Mouse (Mus musculus) midbrain, embryonic 16.5 days (tissue): ENCODE results near the gene Rbks. TPM values are rescaled to one million over a fixed set of nuclear protein-coding genes. Genes with fewer than 3 reads are reported as not detected.
A peak's percentile ranks its signal among the peaks of the same experiment; 100 is the strongest.
"Not testable (repeated sequence)": the region's sequence is repeated elsewhere in the genome, so short reads cannot be mapped to it uniquely, and the experiment has no call there.

ENCODE experiments used
- ATAC-seq: fragments of 200-750 bp; cut with Nextera tagmentation; 2 replicates; pipeline ENCODE4 v1.8.0; 2017; ENCODE audit warnings: moderate TSS enrichment
- H3K27ac ChIP-seq: fragments of 300-500 bp; sonication (generic); 2 replicates; pipeline ENCODE4 v1.5.1; 2014; ENCODE audit warnings: mild to moderate bottlenecking, low read length, mixed read lengths
- H3K27me3 ChIP-seq: fragments of 300-500 bp; sonication (generic); 2 replicates; pipeline ENCODE4 v1.6.1; 2014; ENCODE audit warnings: low read depth, low read length, mixed read lengths; ENCODE audit not compliant: control insufficient read depth, insufficient read depth
- H3K36me3 ChIP-seq: fragments of 300-500 bp; sonication (generic); 2 replicates; pipeline ENCODE4 v1.6.1; 2014; ENCODE audit warnings: mild to moderate bottlenecking, low read length, moderate library complexity, mixed read lengths; ENCODE audit not compliant: control insufficient read depth, insufficient read depth
- H3K4me1 ChIP-seq: fragments of 300-500 bp; sonication (generic); 2 replicates; pipeline ENCODE4 v1.6.1; 2014; ENCODE audit warnings: mild to moderate bottlenecking, low read length, mixed read lengths; ENCODE audit not compliant: control insufficient read depth, insufficient read depth
- H3K4me2 ChIP-seq: fragments of 300-500 bp; sonication (generic); 2 replicates; pipeline ENCODE4 v1.6.1; 2014; ENCODE audit warnings: mild to moderate bottlenecking, low read length, mixed read lengths
- H3K4me3 ChIP-seq: fragments of 300-500 bp; sonication (generic); 2 replicates; pipeline ENCODE4 v1.5.1; 2014; ENCODE audit warnings: low read depth, mild to moderate bottlenecking, low read length, moderate library complexity, mixed read lengths
- H3K9ac ChIP-seq: fragments of 300-500 bp; sonication (generic); 2 replicates; pipeline ENCODE4 v1.6.1; 2014; ENCODE audit warnings: low read depth, low read length, mixed read lengths
- H3K9me3 ChIP-seq: fragments of 300-500 bp; sonication (generic); replicated peaks from 2 replicates; pipeline ENCODE4 v1.6.1; 2014; ENCODE audit warnings: mild to moderate bottlenecking, low read length, mixed read lengths; ENCODE audit not compliant: control insufficient read depth, poor library complexity, severe bottlenecking
- WGBS: fragments of 180-500 bp; shearing (Covaris S2); extraction: QIAGEN DNeasy Blood & Tissue Kit; methylation state at CpG from one replicate; pipeline ENCODE4 v1.1.7; 2014; 5-methylcytosine and 5-hydroxymethylcytosine counted together
- polyA plus RNA-seq: library from polyadenylated mRNA; unstranded; fragments of >200 nt; fragmentation: Nextera tagmentation; extraction: Ambion mirVana; gene quantifications from 2 replicates; pipeline ENCODE4 v1.2.1, GENCODE M21; 2015

Rbks gene
- polyA plus RNA-seq, 1 experiment from 2014 or later: 1.9 TPM

DNA sequence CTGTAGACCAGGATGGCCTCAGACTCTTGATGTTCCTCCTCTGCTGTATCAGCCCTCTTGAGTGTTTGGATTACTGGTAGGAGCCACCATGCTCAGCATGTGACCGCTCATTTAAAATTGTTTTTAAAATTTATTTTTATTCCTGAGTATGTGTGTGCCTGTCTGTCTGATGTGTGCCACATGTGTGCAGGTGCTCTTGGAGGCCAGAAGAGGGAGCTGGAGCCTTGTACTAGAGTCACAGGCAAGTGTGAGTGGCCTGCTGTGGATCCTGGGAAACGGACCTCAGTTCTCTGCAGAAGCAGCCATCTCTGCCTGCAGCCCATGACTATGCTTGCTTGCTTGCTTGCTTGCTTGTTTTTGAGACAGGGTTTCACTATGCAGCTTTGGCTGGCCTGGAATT, 98.3 kb downstream of the Rbks start:
- Histone ChIP-seq H3K4me3 (no peak overlapping the region), H3K27ac (no peak overlapping the region), H3K36me3 (no peaks in the 10 kb centered on the region), H3K9me3 (no peaks in the 10 kb centered on the region), H3K27me3 (peaks cover 3% of the 10 kb centered on the region), H3K4me1 (peaks cover 15% of the 10 kb centered on the region), H3K9ac (no peak overlapping the region), H3K4me2 (no peak overlapping the region)
- ATAC-seq: no peak
- WGBS: 81% methylated on average over 2 of the region's 2 CpGs

DNA sequence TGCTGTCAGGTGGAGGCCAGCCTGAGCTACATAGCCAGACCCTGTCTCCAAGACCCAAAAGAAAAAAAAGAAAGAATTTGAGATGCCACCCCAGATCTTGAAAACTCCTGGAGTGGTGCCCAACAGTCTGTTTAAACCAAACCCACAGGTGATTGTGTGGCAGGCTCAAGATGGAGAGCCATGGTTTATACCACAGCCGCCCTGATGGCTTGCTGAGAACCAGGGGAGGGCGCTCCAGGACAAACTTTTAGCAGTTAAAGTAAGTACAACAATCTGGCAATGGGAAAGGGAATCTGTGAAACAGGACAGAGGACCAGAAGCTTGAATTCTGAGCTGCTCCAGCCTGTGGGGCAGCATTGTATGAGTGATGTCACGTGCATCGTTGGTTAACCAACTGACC, 98.8 kb downstream of the Rbks start:
- WGBS: 65% methylated on average over 4 of the region's 4 CpGs
- Histone ChIP-seq H3K27me3 (peaks cover 3% of the 10 kb centered on the region), H3K4me2 (no peak overlapping the region), H3K4me1 (peaks cover 15% of the 10 kb centered on the region), H3K4me3 (no peak overlapping the region), H3K36me3 (no peaks in the 10 kb centered on the region), H3K9me3 (no peaks in the 10 kb centered on the region), H3K9ac (no peak overlapping the region), H3K27ac (no peak overlapping the region)
- ATAC-seq: no peak

DNA sequence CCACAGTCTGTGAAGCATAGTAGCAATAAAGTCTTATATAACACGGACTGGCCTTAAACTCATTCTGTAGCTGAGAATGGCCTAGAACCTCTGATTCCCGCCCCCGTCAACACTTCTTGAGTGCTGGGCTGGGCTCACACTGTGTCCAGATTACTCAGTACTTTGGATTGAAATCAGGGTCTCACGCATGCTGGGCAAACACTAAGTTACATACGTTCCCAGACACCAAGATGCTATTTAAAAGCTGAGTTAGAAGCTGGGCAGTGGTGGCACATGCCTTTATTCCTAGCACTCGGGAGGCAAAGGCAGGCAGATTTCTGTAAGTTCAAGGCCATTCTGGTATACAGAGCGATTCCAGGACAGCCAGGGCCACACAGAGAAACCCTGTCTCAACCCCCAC, 99.3 kb downstream of the Rbks start:
- no peaks in the 10 kb centered on the region for H3K36me3 ChIP-seq
- H3K4me3 ChIP-seq: no peak overlapping the region
- no peak overlapping the region for H3K9ac ChIP-seq
- 79% methylated on average over 7 of the region's 7 CpGs for WGBS
- H3K27me3 ChIP-seq: peaks cover 3% of the 10 kb centered on the region
- H3K9me3 ChIP-seq: no peaks in the 10 kb centered on the region
- no peak overlapping the region for H3K4me2 ChIP-seq
- no peak for ATAC-seq
- peaks cover 15% of the 10 kb centered on the region for H3K4me1 ChIP-seq
- no peak overlapping the region for H3K27ac ChIP-seq

DNA sequence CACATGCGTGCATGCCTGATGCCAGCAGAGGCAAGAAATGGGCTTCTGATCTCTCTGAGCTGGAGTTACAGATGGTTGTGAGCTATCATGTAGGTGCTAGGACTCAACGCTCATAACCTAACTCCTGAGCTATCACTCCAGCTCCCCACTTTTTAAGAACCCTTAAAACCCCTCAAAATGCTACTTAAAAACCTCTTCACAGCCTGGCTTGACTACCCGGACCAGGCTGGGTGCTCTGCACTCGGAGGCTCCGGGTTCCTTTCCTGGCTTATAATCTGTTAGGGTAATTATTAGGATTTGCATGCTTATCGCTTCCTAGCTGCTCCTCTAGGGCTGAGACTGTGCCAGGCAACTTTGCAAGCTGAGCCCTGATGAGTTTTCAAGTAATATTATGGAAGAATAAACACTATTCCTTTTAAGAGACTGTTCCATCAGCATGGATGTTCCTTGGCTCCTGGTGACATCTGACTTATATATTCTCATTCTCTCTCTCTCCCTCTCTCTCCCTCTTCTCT, 99.9 kb downstream of the Rbks start:
- 61% methylated on average over 6 of the region's 6 CpGs for WGBS
- H3K4me1 ChIP-seq: peaks cover 15% of the 10 kb centered on the region
- no peak overlapping the region for H3K4me2 ChIP-seq
- peaks cover 3% of the 10 kb centered on the region for H3K27me3 ChIP-seq
- H3K4me3 ChIP-seq: no peak overlapping the region
- no peaks in the 10 kb centered on the region for H3K36me3 ChIP-seq
- no peak for ATAC-seq
- no peaks in the 10 kb centered on the region for H3K9me3 ChIP-seq
- H3K9ac ChIP-seq: no peak overlapping the region
- no peak overlapping the region for H3K27ac ChIP-seq

DNA sequence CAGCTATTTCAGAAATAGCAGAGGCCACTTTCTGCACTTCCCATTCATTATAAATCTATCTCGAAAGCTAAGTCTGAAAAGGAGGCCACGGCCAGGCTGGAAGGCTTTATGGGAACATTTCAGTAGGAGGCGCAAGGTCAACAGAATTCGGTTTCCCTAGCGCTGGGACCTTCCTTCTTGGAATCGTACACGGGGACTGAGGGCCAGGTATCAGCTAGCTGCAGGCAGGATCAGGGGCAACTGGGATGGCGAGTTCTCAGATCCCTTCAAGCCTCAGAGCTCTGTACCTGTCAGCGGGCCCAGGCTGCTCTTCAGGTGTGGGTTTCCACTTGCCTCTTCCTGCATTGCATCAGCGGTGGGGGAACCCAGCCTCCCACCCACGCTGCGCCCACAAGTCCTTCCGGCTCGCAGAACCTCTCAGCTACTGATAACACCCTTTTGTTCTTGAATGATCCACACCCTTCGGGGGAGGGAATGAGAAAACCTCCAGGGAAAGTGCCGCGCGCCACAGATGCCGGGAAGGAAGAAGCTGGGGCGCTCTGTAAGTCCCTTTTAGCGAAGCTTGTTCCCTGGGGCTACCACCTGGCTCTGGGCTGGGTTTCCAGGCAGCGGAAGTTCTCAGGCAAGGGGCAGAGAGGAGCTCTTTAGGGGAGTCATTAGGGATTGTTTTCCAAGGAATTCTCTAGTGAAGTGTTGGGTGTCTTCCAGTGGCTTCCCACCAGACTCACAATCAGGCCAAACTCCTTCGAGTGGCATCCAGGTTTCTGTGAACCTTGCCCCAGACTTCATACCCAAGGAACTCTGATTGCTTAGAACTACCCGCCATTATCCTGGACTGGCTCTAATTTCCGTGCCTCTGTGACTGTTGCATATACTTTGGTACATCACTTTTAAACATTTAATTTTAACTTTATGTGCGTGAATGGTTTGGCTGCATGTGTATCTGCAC, 100.7 kb downstream of the Rbks start, which contains the start of gene Mrpl33:
TSS of gene Mrpl33 (plus strand) at position 455 of the 949 bp plus-strand sequence.
- H3K4me3 ChIP-seq: peak within 1 kb of the TSS; percentile 40
- H3K9ac ChIP-seq: peak within 1 kb of the TSS; percentile 56
- no peaks in the 10 kb centered on the region for H3K9me3 ChIP-seq
- WGBS: 8% methylated on average over 26 of the region's 26 CpGs
- ATAC-seq: peak; percentile 66; the same call in 1 of the 2 replicates
- peaks cover 3% of the 10 kb centered on the region for H3K27me3 ChIP-seq
- no peak within 1 kb of the TSS for H3K27ac ChIP-seq
- peak within 1 kb of the TSS; percentile 73 for H3K4me2 ChIP-seq
- H3K4me1 ChIP-seq: peaks cover 15% of the 10 kb centered on the region
- no peaks in the 10 kb centered on the region for H3K36me3 ChIP-seq

DNA sequence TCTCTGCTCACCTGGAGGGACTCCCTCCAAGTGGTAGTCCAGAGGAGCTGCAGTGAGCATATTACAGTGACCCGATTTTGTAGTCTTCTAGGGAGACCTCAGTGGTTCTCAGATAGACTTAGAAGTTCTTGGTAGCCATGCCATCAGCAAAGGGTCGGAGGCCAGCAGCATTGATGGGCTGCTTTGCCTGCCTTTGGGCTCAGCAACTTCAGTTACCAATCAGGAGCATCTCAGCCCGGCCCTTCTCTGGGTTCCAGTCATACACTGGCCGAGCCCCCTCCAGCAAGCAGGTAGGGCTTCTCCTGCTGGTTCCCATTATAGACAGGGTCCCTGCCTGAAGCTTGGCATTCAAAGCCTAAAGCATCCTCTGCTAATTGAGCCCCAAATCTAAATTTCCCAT, 101.6 kb downstream of the Rbks start:
- Histone ChIP-seq H3K9me3 (no peaks in the 10 kb centered on the region), H3K4me1 (peaks cover 15% of the 10 kb centered on the region), H3K4me2 (no peak overlapping the region; the same call in 1 of the 2 replicates), H3K9ac (no peak overlapping the region), H3K27ac (no peak overlapping the region), H3K4me3 (no peak overlapping the region), H3K36me3 (no peaks in the 10 kb centered on the region), H3K27me3 (peaks cover 3% of the 10 kb centered on the region)
- WGBS: 57% methylated on average over 4 of the region's 4 CpGs
- ATAC-seq: no peak

DNA sequence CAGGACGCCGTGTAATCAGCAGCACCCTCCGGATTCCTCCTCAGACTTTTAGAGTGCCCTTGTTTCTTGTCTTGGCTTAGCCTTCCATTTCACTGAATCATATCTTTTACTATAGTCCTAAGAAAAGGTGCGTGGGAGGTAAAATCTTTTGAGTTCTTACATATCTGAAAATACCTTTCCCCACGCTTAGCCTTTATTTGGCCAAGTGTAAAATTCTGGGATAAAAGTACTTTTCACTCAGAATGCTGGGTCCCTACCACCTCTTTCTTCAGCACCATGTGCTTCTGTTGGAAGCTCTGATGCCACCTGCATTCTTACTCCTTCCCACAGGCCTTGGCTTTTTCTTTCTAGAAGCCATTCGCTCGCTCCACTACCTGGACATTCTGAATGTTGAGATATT, 106.3 kb downstream of the Rbks start:
- no peaks in the 10 kb centered on the region for H3K36me3 ChIP-seq
- WGBS: 95% methylated on average over 7 of the region's 7 CpGs

DNA sequence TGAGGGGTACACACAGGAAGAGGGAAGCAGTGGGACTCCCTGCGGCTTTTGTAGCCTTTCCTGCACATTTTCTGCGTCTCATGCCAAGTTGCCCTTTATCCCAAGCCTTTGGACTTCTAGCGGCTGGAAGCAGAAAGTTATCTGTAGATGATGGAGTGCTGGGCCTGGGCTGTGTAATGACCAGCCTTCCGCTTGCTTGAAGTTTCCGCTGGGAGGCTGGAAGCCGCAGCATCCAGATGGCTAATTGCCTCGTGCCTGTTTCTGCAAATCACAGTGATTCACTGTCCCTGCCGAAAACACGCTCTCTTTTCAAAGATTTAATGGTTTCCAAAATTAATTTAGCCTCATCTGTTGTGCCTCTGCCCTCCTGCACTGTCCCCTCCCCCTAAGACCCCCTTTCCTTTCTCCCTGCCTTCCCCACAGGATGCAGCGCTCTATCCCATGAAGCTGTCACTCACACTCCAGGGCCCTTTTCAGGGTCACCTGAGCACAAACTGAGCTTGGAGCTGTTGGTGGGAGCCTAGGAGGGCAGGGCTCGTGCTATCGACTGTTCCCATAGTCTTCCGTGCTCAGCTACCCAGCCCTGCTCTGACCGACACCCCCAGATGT, 107.6 kb downstream of the Rbks start:
- no peak overlapping the region for H3K4me3 ChIP-seq
- ATAC-seq: no peak
- no peaks in the 10 kb centered on the region for H3K4me1 ChIP-seq
- no peak overlapping the region for H3K9ac ChIP-seq
- no peaks in the 10 kb centered on the region for H3K36me3 ChIP-seq
- no peak overlapping the region for H3K27ac ChIP-seq
- WGBS: 69% methylated on average over 14 of the region's 14 CpGs
- H3K27me3 ChIP-seq: no peaks in the 10 kb centered on the region
- H3K4me2 ChIP-seq: no peak overlapping the region
- H3K9me3 ChIP-seq: no peaks in the 10 kb centered on the region

More for the DNA sequence above, 106.3 kb downstream of the Rbks start:
- Histone ChIP-seq H3K4me2 (no peak overlapping the region), H3K27ac (no peak overlapping the region), H3K9me3 (no peaks in the 10 kb centered on the region), H3K9ac (no peak overlapping the region), H3K4me1 (peaks cover 4% of the 10 kb centered on the region), H3K4me3 (no peak overlapping the region), H3K27me3 (no peaks in the 10 kb centered on the region)
- no peak for ATAC-seq

DNA sequence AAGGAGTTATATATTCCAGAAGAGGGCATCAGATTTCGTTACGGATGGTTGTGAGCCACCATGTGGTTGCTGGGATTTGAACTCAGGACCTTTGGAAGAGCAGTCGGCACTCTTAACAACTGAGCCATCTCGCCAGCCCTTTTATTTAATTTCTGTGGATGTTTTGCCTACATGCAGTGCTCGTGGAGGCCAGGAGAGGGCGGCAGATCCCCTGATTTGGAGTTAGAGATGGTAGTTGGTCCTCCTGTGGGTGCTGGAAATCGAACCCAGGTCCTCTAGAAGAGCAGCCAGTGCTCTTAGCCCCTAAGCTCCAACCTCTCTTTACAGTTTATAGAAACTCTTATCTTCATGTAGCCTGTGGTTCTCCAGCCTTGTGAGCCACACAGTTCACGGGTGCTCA, 108.8 kb downstream of the Rbks start:
- WGBS: 82% methylated on average over 8 of the region's 8 CpGs
- not testable (repeated sequence) for H3K36me3 ChIP-seq, ATAC-seq, H3K27me3 ChIP-seq, H3K4me3 ChIP-seq, H3K4me2 ChIP-seq, H3K9ac ChIP-seq, H3K27ac ChIP-seq, H3K9me3 ChIP-seq, H3K4me1 ChIP-seq
